Mouse (Mus musculus) thymus, adult 2 months (tissue): ENCODE results near the gene Map4k4.

ENCODE experiments used
- CTCF ChIP-seq: fragments of 200-500 bp; IDR thresholded peaks from 2 replicates; pipeline ENCODE4 v1.5.1; 2012; ENCODE audit warnings: mild to moderate bottlenecking, control low read depth, low read length, moderate library complexity, borderline replicate concordance; ENCODE audit not compliant: control insufficient read depth, poor library complexity, insufficient read depth; ENCODE audit errors: extremely low read depth
- POLR2A ChIP-seq: fragments of 200-500 bp; IDR thresholded peaks from 2 replicates; pipeline ENCODE4 v1.6.1; 2012; ENCODE audit warnings: mild to moderate bottlenecking, low read length, control low read depth, moderate library complexity; ENCODE audit not compliant: control insufficient read depth, poor library complexity, insufficient read depth; ENCODE audit errors: extremely low read depth

DNA sequence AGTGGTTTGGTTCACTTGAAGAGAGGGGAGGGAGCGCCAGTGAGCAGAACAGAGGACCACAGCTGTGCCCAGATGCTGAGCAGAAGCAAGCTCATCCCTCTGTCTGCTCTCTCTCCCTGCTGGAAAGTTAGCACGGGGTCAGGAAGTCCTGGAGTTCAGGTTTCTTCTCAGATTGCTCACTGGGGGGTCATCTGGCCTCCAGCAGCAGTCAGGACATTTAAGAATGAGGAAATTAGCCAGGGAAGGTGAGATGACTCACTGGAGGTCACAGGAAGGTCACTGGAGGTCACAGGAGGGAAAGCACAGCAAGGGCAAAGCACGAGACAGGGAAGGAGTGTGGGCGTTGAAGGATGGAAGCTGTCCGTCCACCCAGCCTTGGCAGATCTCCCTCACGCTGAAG lies 41.5 kb upstream of the Map4k4 start:
- no peak for TF ChIP-seq POLR2A
- no peak for TF ChIP-seq CTCF
